Mouse (Mus musculus) cerebellum, postnatal 4 days (tissue): ENCODE data around the gene Prss57.
A peak's percentile ranks its signal among the peaks of the same experiment; 100 is the strongest.
"Not testable (repeated sequence)": the region's sequence is repeated elsewhere in the genome, so short reads cannot be mapped to it uniquely, and the experiment has no call there.

Experiments used
- DNase-seq, 2 experiments: peaks; one replicate each; pipeline ENCODE4 v3.0.0; 2022; ENCODE audit warnings: low spot score in 2 of 2, mixed read lengths in 1 of 2

The Prss57 gene

DNA sequence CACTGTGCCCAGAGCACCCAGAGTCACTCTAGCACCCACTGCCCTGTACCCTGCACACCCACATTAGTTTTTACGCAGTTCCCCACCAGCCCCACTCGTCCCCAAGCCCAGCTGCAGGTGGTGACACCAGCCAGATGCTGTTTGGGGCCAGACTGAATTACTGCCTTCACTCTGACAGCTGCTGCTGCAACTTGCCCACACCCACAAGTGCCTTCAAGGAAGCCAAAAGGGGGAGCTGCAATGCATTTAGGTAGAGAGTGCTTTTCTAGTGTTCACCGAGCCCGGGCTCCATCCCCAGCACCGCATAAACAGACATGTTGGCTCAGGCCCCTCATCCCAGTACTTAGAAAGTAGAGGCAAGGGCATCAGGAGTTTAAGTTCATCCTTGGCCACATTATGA, 8.8 kb downstream of the Prss57 start:
- no peak for DNase-seq

DNA sequence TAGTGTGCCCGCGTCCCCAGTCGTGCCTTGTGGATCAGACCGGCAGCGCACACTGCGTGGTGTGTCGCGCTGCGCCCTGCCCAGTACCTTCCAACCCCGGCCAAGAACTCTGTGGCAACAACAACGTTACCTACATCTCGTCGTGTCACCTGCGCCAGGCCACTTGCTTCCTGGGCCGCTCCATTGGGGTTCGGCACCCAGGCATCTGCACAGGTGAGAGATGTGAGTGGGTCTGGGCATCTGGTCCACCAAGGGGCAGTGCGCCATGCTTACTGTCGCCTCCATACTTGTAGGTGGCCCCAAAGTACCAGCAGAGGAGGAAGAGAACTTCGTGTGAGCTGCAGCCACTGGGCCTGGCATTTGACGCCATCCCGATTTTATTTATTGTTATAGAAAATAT, 9.6 kb downstream of the Prss57 start:
- no peak for DNase-seq

DNA sequence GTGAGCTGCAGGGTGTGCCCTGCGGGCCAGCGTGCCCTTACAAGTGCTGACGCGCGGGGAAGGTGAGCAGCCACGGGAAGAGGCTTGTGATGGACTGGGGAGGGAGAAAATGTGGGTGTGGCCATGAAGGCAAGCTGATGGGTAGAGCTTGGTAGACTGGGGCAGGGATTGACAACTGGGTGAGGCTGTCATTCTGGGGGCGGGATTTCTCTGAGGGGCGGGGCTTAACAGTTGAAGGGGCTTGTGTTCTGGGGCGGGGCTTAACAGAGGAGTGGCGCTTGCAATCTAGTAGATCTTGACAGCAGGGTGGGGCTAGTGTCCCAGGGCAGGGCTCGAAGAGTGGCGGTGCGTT, 10.1 kb downstream of the Prss57 start:
- peak in 1 of 2 experiments; percentile 48 for DNase-seq

GRCm38 (mm10) chr10:79779784-79780663, 10.7 kb downstream of the Prss57 start:
- DNase-seq: peak; percentile 95 to 98

- no peak for DNase-seq
These were observed 11.6 kb downstream of the Prss57 start for GRCm38 (mm10) chr10:79779193-79779592.

- DNase-seq: peak in 1 of 2 experiments; percentile 74
These were observed 12.8 kb downstream of the Prss57 start for GRCm38 (mm10) chr10:79778006-79778405.

DNA sequence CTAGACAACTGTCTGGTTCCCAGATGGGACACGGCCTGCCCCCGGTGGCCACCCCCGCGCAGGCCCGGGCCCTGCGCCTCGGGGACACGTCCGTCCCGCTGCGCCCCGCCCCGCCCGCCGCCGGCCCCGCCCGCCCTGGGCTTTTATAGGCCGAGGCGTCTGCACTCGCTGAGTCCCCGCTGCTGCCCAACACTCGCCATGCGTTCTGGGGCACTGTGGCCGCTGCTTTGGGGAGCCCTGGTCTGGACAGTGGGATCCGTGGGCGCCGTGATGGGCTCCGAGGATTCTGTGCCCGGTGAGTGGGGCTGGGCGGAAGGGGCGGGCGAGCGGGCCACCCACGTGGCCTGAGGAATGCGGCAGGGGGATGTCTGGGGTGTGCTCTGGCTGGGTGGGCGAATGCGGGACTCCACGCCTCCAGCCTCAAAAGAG, 13.6 kb downstream of the Prss57 start, which contains the start of gene Fstl3:
Fstl3 (plus strand) TSS at position 170 of the 429 bp plus-strand sequence.
- DNase-seq: no peak

- DNase-seq: no peak
These were observed 16.1 kb downstream of the Prss57 start for GRCm38 (mm10) chr10:79774486-79775279.

GRCm38 (mm10) chr10:79773208-79773607, 17.6 kb downstream of the Prss57 start:
- no peak for DNase-seq

GRCm38 (mm10) chr10:79772320-79772719, 18.4 kb downstream of the Prss57 start:
- no peak for DNase-seq

DNA sequence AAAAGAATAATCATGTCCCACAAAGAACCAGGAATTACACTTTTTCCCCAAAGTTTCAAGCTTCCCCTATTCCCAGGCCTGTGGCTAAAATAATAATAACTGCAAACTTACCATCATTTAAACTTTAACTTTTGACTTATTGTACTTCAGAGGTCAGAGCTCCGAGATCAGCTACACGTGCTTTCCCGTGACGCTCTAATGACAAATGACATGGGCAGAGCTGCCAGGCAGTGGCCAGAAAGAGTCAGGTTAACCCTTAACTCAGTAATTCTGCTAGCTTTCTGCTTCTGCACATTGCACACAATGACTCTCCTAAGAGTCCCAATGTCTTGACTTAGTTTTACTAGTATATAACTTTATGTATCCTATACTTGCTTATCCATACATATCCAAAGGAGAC, 21.4 kb downstream of the Prss57 start:
- no peak for DNase-seq

DNA sequence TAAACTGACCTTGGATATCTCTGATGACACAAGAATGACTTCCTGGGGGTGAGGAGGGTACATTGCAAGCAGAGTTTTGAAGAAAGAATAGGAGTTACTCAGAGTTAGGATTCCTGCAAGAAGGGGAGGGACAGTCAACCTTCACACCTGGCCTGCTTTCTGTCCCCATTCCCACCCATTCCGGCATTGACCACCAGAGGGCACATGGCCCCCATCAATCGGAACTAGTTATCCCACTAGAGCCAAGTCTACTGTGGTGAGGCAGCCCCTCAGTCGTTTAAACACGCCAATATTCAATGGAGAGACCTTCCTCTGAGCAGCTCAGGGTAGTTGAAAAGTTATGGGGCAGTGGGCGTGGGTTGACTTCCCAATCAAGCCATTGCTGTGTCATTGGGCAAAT, 22.4 kb downstream of the Prss57 start:
- DNase-seq: peak; percentile 81 to 83

- DNase-seq: peak; percentile 82 to 93
These were observed 23.2 kb downstream of the Prss57 start for GRCm38 (mm10) chr10:79767372-79768244.

GRCm38 (mm10) chr10:79766508-79767325, 24.0 kb downstream of the Prss57 start, which contains the start of gene Rnf126:
Gene Rnf126 (minus strand): TSS chr10:79766952.
- DNase-seq: peak; percentile 99 to 100

GRCm38 (mm10) chr10:79766001-79766507, 24.7 kb downstream of the Prss57 start:
- no peak for DNase-seq

DNA sequence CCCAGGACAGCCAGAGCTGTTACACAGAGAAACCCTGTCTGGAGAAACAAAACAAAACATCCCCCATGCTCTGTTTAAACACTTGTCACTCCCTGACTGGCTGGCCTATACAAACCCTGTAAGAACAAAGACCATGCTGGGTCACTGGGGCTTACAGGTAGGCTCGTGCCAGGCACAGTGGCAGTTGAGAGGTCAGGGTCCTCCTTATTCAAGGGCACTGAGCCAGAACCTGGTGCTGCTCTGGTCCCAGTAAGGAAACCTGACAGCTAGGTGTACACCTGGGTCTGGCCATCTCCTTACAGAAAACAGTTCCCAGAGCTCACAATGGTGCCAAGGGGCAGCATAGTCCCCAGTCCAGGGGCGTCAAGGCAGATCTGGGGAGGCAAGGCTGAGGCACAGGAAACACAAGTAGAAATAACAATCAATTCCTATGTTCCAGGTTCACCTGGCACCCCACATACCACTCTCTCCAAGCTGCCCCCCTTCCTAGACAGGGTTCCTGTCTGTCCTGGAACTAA, 25.5 kb downstream of the Prss57 start:
- no peak for DNase-seq

GRCm38 (mm10) chr10:79764234-79764633, 26.5 kb downstream of the Prss57 start:
- no peak for DNase-seq

DNA sequence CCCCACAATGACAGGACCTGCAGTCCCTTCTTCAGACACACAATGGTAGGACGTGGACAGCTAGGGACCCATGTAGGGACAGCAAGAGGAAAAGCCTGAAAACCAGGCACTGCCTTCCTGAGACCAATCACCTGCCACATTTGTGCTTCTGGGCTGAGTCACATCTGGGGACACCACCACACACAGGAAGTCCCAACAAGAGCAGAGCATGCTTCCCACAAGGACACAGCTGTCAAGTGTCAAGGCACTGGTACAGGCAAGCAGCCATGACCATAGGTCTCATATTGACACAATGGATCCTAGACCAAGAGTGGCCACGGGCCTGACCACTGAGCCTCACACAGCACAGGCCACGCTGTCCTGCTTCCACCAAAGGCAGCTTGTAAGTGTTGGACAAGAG, 27.9 kb downstream of the Prss57 start:
- DNase-seq: no peak

- no peak for DNase-seq
These were observed 30.1 kb downstream of the Prss57 start for GRCm38 (mm10) chr10:79760603-79761143.

GRCm38 (mm10) chr10:79759675-79760074, 31.1 kb downstream of the Prss57 start:
- DNase-seq: not testable (repeated sequence)
